Mouse (Mus musculus): ENCODE results near the gene Hes1. TPM values are rescaled to one million over a fixed set of nuclear protein-coding genes. Genes with fewer than 3 reads are reported as not detected.

Hes1 gene
- total RNA-seq, 2 experiments from 2014 or later, result 20.2 to 21.8 TPM

- intact Hi-C loops (cut with DNase I), result no loop called here
- Histone ChIP-seq H3K27ac (no peak overlapping the region), H3K4me3 (no peak overlapping the region)
- TF ChIP-seq CTCF (IDR thresholded peaks at IDR 0.05), result no peak
- DNase-seq (ENCODE audit: extremely low spot score in 1 of 2, low spot score in 2 of 2), result no peak
Measured at GRCm38 (mm10) chr16:30034521-30034920, 29.7 kb upstream of the Hes1 start.

GRCm38 (mm10) chr16:30034979-30035440, 29.2 kb upstream of the Hes1 start:
- intact Hi-C loops (cut with DNase I), result no loop called here
- Histone ChIP-seq H3K27ac (no peak overlapping the region), H3K4me3 (no peak overlapping the region)
- no peak for TF ChIP-seq CTCF (IDR thresholded peaks at IDR 0.05)
- DNase-seq (ENCODE audit: extremely low spot score in 1 of 2, low spot score in 2 of 2), result no peak

GRCm38 (mm10) chr16:30036104-30036503, 28.1 kb upstream of the Hes1 start:
- no peak for TF ChIP-seq CTCF (IDR thresholded peaks at IDR 0.05)
- no peak overlapping the region for H3K27ac ChIP-seq
- intact Hi-C loops (cut with DNase I), result no loop called here
- no peak for DNase-seq (ENCODE audit: extremely low spot score in 1 of 2, low spot score in 2 of 2)
- no peak overlapping the region for H3K4me3 ChIP-seq

GRCm38 (mm10) chr16:30038663-30039593, 25.3 kb upstream of the Hes1 start:
- intact Hi-C loops (cut with DNase I), result no loop called here
- TF ChIP-seq CTCF (IDR thresholded peaks at IDR 0.05), result no peak; the same call in 1 of the 2 replicates
- no peak overlapping the region for H3K4me3 ChIP-seq
- DNase-seq (ENCODE audit: extremely low spot score in 1 of 2, low spot score in 2 of 2), result no peak
- H3K27ac ChIP-seq, result no peak overlapping the region

GRCm38 (mm10) chr16:30039841-30040240, 24.3 kb upstream of the Hes1 start:
- DNase-seq (ENCODE audit: extremely low spot score in 1 of 2, low spot score in 2 of 2), result no peak
- H3K4me3 ChIP-seq, result no peak overlapping the region
- TF ChIP-seq CTCF (IDR thresholded peaks at IDR 0.05), result no peak
- intact Hi-C loops (cut with DNase I), result no loop called here
- H3K27ac ChIP-seq, result no peak overlapping the region

- no peak for TF ChIP-seq CTCF (IDR thresholded peaks at IDR 0.05)
- no peak overlapping the region for H3K27ac ChIP-seq
- no peak for DNase-seq (ENCODE audit: extremely low spot score in 1 of 2, low spot score in 2 of 2)
- no peak overlapping the region for H3K4me3 ChIP-seq
- intact Hi-C loops (cut with DNase I), result no loop called here
Measured at GRCm38 (mm10) chr16:30042859-30043258, 21.3 kb upstream of the Hes1 start.

GRCm38 (mm10) chr16:30045615-30046014, 18.6 kb upstream of the Hes1 start:
- Histone ChIP-seq H3K27ac (no peak overlapping the region), H3K4me3 (no peak overlapping the region)
- DNase-seq (ENCODE audit: extremely low spot score in 1 of 2, low spot score in 2 of 2), result no peak
- intact Hi-C loops (cut with DNase I), result no loop called here
- TF ChIP-seq CTCF (IDR thresholded peaks at IDR 0.05), result no peak

GRCm38 (mm10) chr16:30047010-30047409, 17.2 kb upstream of the Hes1 start:
- H3K4me3 ChIP-seq, result no peak overlapping the region
- H3K27ac ChIP-seq, result no peak overlapping the region
- intact Hi-C loops (cut with DNase I), result no loop called here
- TF ChIP-seq CTCF (IDR thresholded peaks at IDR 0.05), result no peak
- no peak for DNase-seq (ENCODE audit: extremely low spot score in 1 of 2, low spot score in 2 of 2)

- intact Hi-C loops (cut with DNase I), result no loop called here
- no peak for TF ChIP-seq CTCF (IDR thresholded peaks at IDR 0.05)
- Histone ChIP-seq H3K27ac (no peak overlapping the region), H3K4me3 (no peak overlapping the region)
- DNase-seq (ENCODE audit: extremely low spot score in 1 of 2, low spot score in 2 of 2), result no peak
Measured at GRCm38 (mm10) chr16:30047421-30047831, 16.8 kb upstream of the Hes1 start.

GRCm38 (mm10) chr16:30050767-30051490, 13.3 kb upstream of the Hes1 start:
- no peak for DNase-seq (ENCODE audit: extremely low spot score in 1 of 2, low spot score in 2 of 2)
- no peak for TF ChIP-seq CTCF (IDR thresholded peaks at IDR 0.05)
- H3K27ac ChIP-seq, result no peak overlapping the region
- intact Hi-C loops (cut with DNase I), result no loop called here
- no peak overlapping the region for H3K4me3 ChIP-seq

GRCm38 (mm10) chr16:30052271-30052670, 11.9 kb upstream of the Hes1 start:
- Histone ChIP-seq H3K4me3 (no peak overlapping the region), H3K27ac (no peak overlapping the region)
- intact Hi-C loops (cut with DNase I), result no loop called here
- no peak for TF ChIP-seq CTCF (IDR thresholded peaks at IDR 0.05)
- DNase-seq (ENCODE audit: extremely low spot score in 1 of 2, low spot score in 2 of 2), result no peak

GRCm38 (mm10) chr16:30052839-30053511, 11.2 kb upstream of the Hes1 start:
- TF ChIP-seq CTCF (IDR thresholded peaks at IDR 0.05), result no peak
- intact Hi-C loops (cut with DNase I), result no loop called here

More at GRCm38 (mm10) chr16:30052839-30053511, 11.2 kb upstream of the Hes1 start:
- no peak overlapping the region for H3K4me3 ChIP-seq
- H3K27ac ChIP-seq, result no peak overlapping the region
- DNase-seq (ENCODE audit: extremely low spot score in 1 of 2, low spot score in 2 of 2), result no peak

Measured in left cerebral cortex, adult 2 months (tissue).